Mouse (Mus musculus) natural killer cell, adult 2 months (primary cell): Measurements from ENCODE around the gene Sorbs1.
A peak's percentile ranks its signal among the peaks of the same experiment; 100 is the strongest.

Experiments
- DNase-seq, 2 experiments: peaks; one replicate each; pipeline ENCODE4 v3.0.0; 2022; ENCODE audit warnings: low spot score in 2 of 2

Sorbs1 gene

GRCm38 (mm10) chr19:40267380-40267779 lies 246.2 kb downstream of the Sorbs1 start:
- DNase-seq: peak; percentile 54 to 61

GRCm38 (mm10) chr19:40259485-40259884 lies 254.1 kb downstream of the Sorbs1 start:
- no peak for DNase-seq

GRCm38 (mm10) chr19:40257396-40257795 lies 256.2 kb downstream of the Sorbs1 start:
- DNase-seq: peak; percentile 71 to 72

- no peak for DNase-seq
These were observed 257.1 kb downstream of the Sorbs1 start for GRCm38 (mm10) chr19:40256376-40257050.

GRCm38 (mm10) chr19:40255561-40255960 lies 258.0 kb downstream of the Sorbs1 start:
- DNase-seq: no peak

- no peak for DNase-seq
These were observed 258.8 kb downstream of the Sorbs1 start for GRCm38 (mm10) chr19:40254741-40255140.

GRCm38 (mm10) chr19:40253768-40254167 lies 259.8 kb downstream of the Sorbs1 start:
- DNase-seq: no peak

GRCm38 (mm10) chr19:40251115-40251514 lies 262.5 kb downstream of the Sorbs1 start:
- DNase-seq: no peak

GRCm38 (mm10) chr19:40249352-40249751 lies 264.2 kb downstream of the Sorbs1 start:
- no peak for DNase-seq

GRCm38 (mm10) chr19:40248476-40248875 lies 265.1 kb downstream of the Sorbs1 start:
- no peak for DNase-seq

GRCm38 (mm10) chr19:40247268-40247666 lies 266.3 kb downstream of the Sorbs1 start:
- no peak for DNase-seq

GRCm38 (mm10) chr19:40246646-40247267 lies 266.8 kb downstream of the Sorbs1 start:
- no peak for DNase-seq
